In genomic region chr5:138193771-138194727, GRCm38 (mm10) we compare ENCODE assay signal across 8 mouse cellular contexts. TPM values are rescaled to one million over a fixed set of nuclear protein-coding genes. Genes with fewer than 3 reads are reported as not detected.
A peak's percentile ranks its signal among the peaks of the same experiment; 100 is the strongest.
DNase-seq lines count a peak whose midpoint lies in the region; ATAC-seq and TF ChIP-seq lines count a peak whose summit lies in the region.

Gene Mblac1 (plus strand): TSS chr5:138194314.

- peak; percentile 90 for DNase-seq in c-Kit-positive CD71-positive TER-119-positive erythroid progenitor cells, embryonic 14.5 days (ENCODE audit: low spot score)
- DNase-seq in heart, postnatal 14 days: peak; percentile 85 to 86
- peak; percentile 56 to 91 for DNase-seq in layer of hippocampus, adult 18-20 months (ENCODE audit: low spot score in 2 of 2)
- DNase-seq in lung, embryonic 14.5 days: peak; percentile 92
- DNase-seq in thymus, adult 2 months: peak; percentile 83

- peak within 1 kb of the TSS; percentile 63 for H3K9ac ChIP-seq in ES-Bruce4 (ENCODE audit: low read depth, poor library complexity, severe bottlenecking)
- H3K9ac ChIP-seq in forebrain, embryonic 13.5 days: peak within 1 kb of the TSS; percentile 91
- peak within 1 kb of the TSS; percentile 83 for H3K9ac ChIP-seq in lung, embryonic 14.5 days

- peak within 1 kb of the TSS; percentile 96 for H3K4me2 ChIP-seq in forebrain, embryonic 13.5 days
- peak within 1 kb of the TSS; percentile 98 for H3K4me2 ChIP-seq in lung, embryonic 14.5 days

- H3K4me3 ChIP-seq in ES-Bruce4 (ENCODE audit: low read depth, low read length): peak within 1 kb of the TSS; percentile 74
- H3K4me3 ChIP-seq in forebrain, embryonic 13.5 days: peak within 1 kb of the TSS; percentile 77
- H3K4me3 ChIP-seq in lung, embryonic 14.5 days (ENCODE audit: low read depth, low read length): peak within 1 kb of the TSS; percentile 74
- H3K4me3 ChIP-seq in olfactory bulb, adult 2 months (ENCODE audit: insufficient read depth, low read depth, low read length): peak within 1 kb of the TSS; percentile 79
- H3K4me3 ChIP-seq in thymus, adult 2 months (ENCODE audit: control insufficient read depth, insufficient read depth, low read length): peak within 1 kb of the TSS; percentile 54

- intact Hi-C loops in heart, postnatal 14 days (cut with DNase I): no loop called here

- H3K9me3 ChIP-seq in ES-Bruce4 (replicated peaks; ENCODE audit: control insufficient read depth, insufficient read depth, low read length, poor library complexity, severe bottlenecking): no peaks in the 10 kb centered on the region
- H3K9me3 ChIP-seq in forebrain, embryonic 13.5 days (replicated peaks): no peaks in the 10 kb centered on the region
- H3K9me3 ChIP-seq in lung, embryonic 14.5 days (ENCODE audit: low read depth, low read length): no peaks in the 10 kb centered on the region

- no peaks in the 10 kb centered on the region for H3K27me3 ChIP-seq in ES-Bruce4 (ENCODE audit: control insufficient read depth, insufficient read depth, low read length, poor library complexity, severe bottlenecking)
- H3K27me3 ChIP-seq in forebrain, embryonic 13.5 days: no peaks in the 10 kb centered on the region
- H3K27me3 ChIP-seq in lung, embryonic 14.5 days (ENCODE audit: insufficient read depth, low read length): no peaks in the 10 kb centered on the region
- no peaks in the 10 kb centered on the region for H3K27me3 ChIP-seq in thymus, adult 2 months (ENCODE audit: control insufficient read depth, insufficient read depth, low read length)

- WGBS in forebrain, embryonic 13.5 days: 8% methylated on average over 54 of the region's 54 CpGs
- 6% methylated on average over 54 of the region's 54 CpGs for WGBS in lung, embryonic 14.5 days
- 3% methylated on average over 54 of the region's 54 CpGs for WGBS in olfactory bulb, adult 2 months
- 3% methylated on average over 54 of the region's 54 CpGs for WGBS in thymus, adult 2 months

- TF ChIP-seq CTCF in ES-Bruce4 (IDR thresholded peaks at IDR 0.05; ENCODE audit: low read depth, low read length): no peak
- TF ChIP-seq CTCF in lung, embryonic 14.5 days (IDR thresholded peaks at IDR 0.05; ENCODE audit: low read depth): no peak
- TF ChIP-seq CTCF in olfactory bulb, adult 2 months (IDR thresholded peaks at IDR 0.05; ENCODE audit: insufficient read depth, low read depth, low read length): no peak
- 0 out of 2 replicates have a peak, but pooled peaks have one; percentile 60 for TF ChIP-seq CTCF in thymus, adult 2 months (IDR thresholded peaks at IDR 0.05; ENCODE audit: borderline replicate concordance, control insufficient read depth, extremely low read depth, insufficient read depth, low read length, poor library complexity)

- no peak within 1 kb of the TSS for H3K27ac ChIP-seq in ES-Bruce4 (ENCODE audit: insufficient read depth, low read length)
- peak within 1 kb of the TSS; percentile 81 for H3K27ac ChIP-seq in forebrain, embryonic 13.5 days
- H3K27ac ChIP-seq in lung, embryonic 14.5 days (ENCODE audit: low read depth): peak within 1 kb of the TSS; percentile 90
- peak within 1 kb of the TSS; percentile 94 for H3K27ac ChIP-seq in olfactory bulb, adult 2 months (ENCODE audit: insufficient read depth, low read depth, low read length)
- no peak within 1 kb of the TSS for H3K27ac ChIP-seq in thymus, adult 2 months (ENCODE audit: control insufficient read depth, insufficient read depth, low read length)

- no peaks in the 10 kb centered on the region for H3K4me1 ChIP-seq in ES-Bruce4 (ENCODE audit: control insufficient read depth, insufficient read depth, low read length)
- H3K4me1 ChIP-seq in forebrain, embryonic 13.5 days: peaks cover 17% of the 10 kb centered on the region
- H3K4me1 ChIP-seq in lung, embryonic 14.5 days (ENCODE audit: insufficient read depth): peaks cover 5% of the 10 kb centered on the region; the same call in 1 of the 2 replicates
- H3K4me1 ChIP-seq in olfactory bulb, adult 2 months (ENCODE audit: control insufficient read depth, insufficient read depth, low read length): peaks cover 3% of the 10 kb centered on the region; the same call in 1 of the 2 replicates
- peaks cover 5% of the 10 kb centered on the region for H3K4me1 ChIP-seq in thymus, adult 2 months (replicated peaks; ENCODE audit: control insufficient read depth, insufficient read depth, low read length)

- peak; percentile 87 for ATAC-seq in forebrain, embryonic 13.5 days
- ATAC-seq in lung, embryonic 14.5 days (ENCODE audit: insufficient read depth): peak; percentile 84

- peak; percentile 12 for TF ChIP-seq POLR2A in ES-Bruce4 (IDR thresholded peaks at IDR 0.05; ENCODE audit: insufficient read depth, low read length)
- 0 out of 2 replicates have a peak, but pooled peaks have one; percentile 49 for TF ChIP-seq POLR2A in olfactory bulb, adult 2 months (IDR thresholded peaks at IDR 0.05; ENCODE audit: insufficient read depth, low read depth, low read length)
- peak; percentile 17; the same call in 1 of the 2 replicates for TF ChIP-seq POLR2A in thymus, adult 2 months (IDR thresholded peaks at IDR 0.05; ENCODE audit: control insufficient read depth, extremely low read depth, insufficient read depth, low read length, poor library complexity)

- no peak for TF ChIP-seq EP300 in ES-Bruce4 (IDR thresholded peaks at IDR 0.05; ENCODE audit: insufficient read depth, low read depth, low read length)

- H3K36me3 ChIP-seq in ES-Bruce4 (ENCODE audit: control insufficient read depth, insufficient read depth, low read length, poor library complexity, severe bottlenecking): no peaks in the 10 kb centered on the region
- H3K36me3 ChIP-seq in forebrain, embryonic 13.5 days (ENCODE audit: poor library complexity, severe bottlenecking): peaks cover 36% of the 10 kb centered on the region
- H3K36me3 ChIP-seq in lung, embryonic 14.5 days (ENCODE audit: insufficient read depth): peaks cover 21% of the 10 kb centered on the region; the same call in 1 of the 2 replicates
- no peaks in the 10 kb centered on the region for H3K36me3 ChIP-seq in thymus, adult 2 months (ENCODE audit: control insufficient read depth, insufficient read depth, low read length)

RNA-seq across cellular contexts. Expression of gene Mblac1, which starts in this region (rescaled TPM):
- 0.68 and 1.4 TPM in 2 replicates for polyA plus RNA-seq in ES-Bruce4 (2011; ENCODE audit: insufficient read depth, insufficient read length, low read depth, missing spikeins)
- 10.8 and 12.2 TPM in 2 replicates for polyA plus RNA-seq in forebrain, embryonic 13.5 days (2015; fragmentation: Nextera tagmentation; extraction: Ambion mirVana)
- total RNA-seq in heart, postnatal 14 days (2021): 1 to 10 TPM; 2.7 to 3.2 TPM
- total RNA-seq in layer of hippocampus, adult 18-20 months (2021): 1 to 10 TPM; 6.8 to 8.9 TPM
- polyA plus RNA-seq in lung, embryonic 14.5 days (2014; fragmentation: Nextera tagmentation; extraction: Ambion mirVana): 7.3 and 7.9 TPM in 2 replicates
- polyA plus RNA-seq in olfactory bulb, adult 2 months (2012; ENCODE audit: insufficient read depth, insufficient read length, low replicate concordance, missing spikeins): not detected in 2 replicates
- 6.7 and 7.6 TPM in 2 replicates for polyA plus RNA-seq in thymus, adult 2 months (2012; rRNA removed)

Comparison
In these comparisons a context has a peak if more than half of its experiments do, and no peak if none do; other contexts are left out.
1. H3K27ac ChIP-seq: peak in forebrain, embryonic 13.5 days (single experiment), lung, embryonic 14.5 days (single experiment) and olfactory bulb, adult 2 months (single experiment); none in ES-Bruce4 (single experiment) and thymus, adult 2 months (single experiment).
2. Peak in every context shown above with its lines, with median percentiles within 50 percentile points of each other: H3K4me3 ChIP-seq, H3K9ac ChIP-seq, POLR2A ChIP-seq and DNase-seq.